Mouse (Mus musculus): ENCODE data around the gene Prss12. TPM values are rescaled to one million over a fixed set of nuclear protein-coding genes. Genes with fewer than 3 reads are reported as not detected.
A peak's percentile ranks its signal among the peaks of the same experiment; 100 is the strongest.

Gene Prss12
- total RNA-seq, 1 experiment = 1.3 TPM

DNA sequence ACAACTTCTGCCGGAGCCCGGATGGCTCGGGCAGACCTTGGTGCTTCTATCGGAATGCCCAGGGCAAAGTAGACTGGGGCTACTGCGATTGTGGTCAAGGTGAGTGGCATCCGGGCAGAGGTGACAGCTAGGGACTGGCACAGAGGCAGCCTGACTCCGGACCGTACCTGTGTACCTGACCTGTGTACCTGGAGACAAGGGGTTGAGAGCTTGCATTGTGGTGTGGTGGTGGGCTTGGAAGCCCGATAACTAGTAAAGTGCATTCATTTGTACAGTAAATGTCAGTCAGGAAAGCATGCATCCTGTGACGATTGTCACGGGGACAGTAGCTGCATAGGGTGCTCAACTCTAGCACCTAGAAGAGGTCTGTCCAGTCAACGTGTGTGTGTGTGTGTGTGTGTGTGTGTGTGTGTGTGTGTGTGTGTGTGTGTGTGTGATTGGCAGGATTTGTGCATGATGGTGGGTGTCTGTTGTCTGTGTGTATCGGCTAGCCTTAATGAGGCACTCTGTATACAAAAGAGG is 886 bp downstream of the Prss12 start:
- H3K4me3 ChIP-seq (ENCODE audit: insufficient read depth in 1 of 2, low read depth in 1 of 2, low read length in 2 of 2, poor library complexity in 1 of 2, severe bottlenecking in 1 of 2) = peak overlapping the region; percentile 60 to 72
- no peak overlapping the region for H3K9ac ChIP-seq (ENCODE audit: insufficient read depth, low read depth, low read length, poor library complexity, severe bottlenecking)
- no peaks in the 10 kb centered on the region for H3K36me3 ChIP-seq (ENCODE audit: control insufficient read depth, insufficient read depth, low read length, poor library complexity, severe bottlenecking)
- no peak for TF ChIP-seq ZC3H11A (IDR thresholded peaks at IDR 0.05; ENCODE audit: borderline replicate concordance, low read depth, low read length)
- no peak for TF ChIP-seq MAFK (IDR thresholded peaks at IDR 0.05; ENCODE audit: insufficient read depth, low read depth, low read length)
- TF ChIP-seq ZNF384 (IDR thresholded peaks at IDR 0.05; ENCODE audit: low read depth, low read length) = no peak
- no peak for TF ChIP-seq HCFC1 (IDR thresholded peaks at IDR 0.05; ENCODE audit: borderline replicate concordance, insufficient read depth, low read length)
- TF ChIP-seq CHD2 (IDR thresholded peaks at IDR 0.05; ENCODE audit: low read depth, low read length) = no peak
- no peaks in the 10 kb centered on the region for H3K9me3 ChIP-seq (ENCODE audit: control insufficient read depth, insufficient read depth, low read depth, low read length)
- H3K4me1 ChIP-seq (ENCODE audit: control insufficient read depth in 2 of 2, insufficient read depth in 2 of 2, low read length in 2 of 2, poor library complexity in 1 of 2) = peaks cover 0 to 2% of the 10 kb centered on the region in 2 experiments; a peak in 1 of 4 replicates
- in situ Hi-C loops (cut with MboI; ENCODE audit: low sequenced_read_pairs in 2 of 2, unreplicated experiment in 2 of 2) = no loop called here
- DNase-seq (ENCODE audit: low read depth, low spot score) = no peak
- H3K27ac ChIP-seq (ENCODE audit: insufficient read depth, low read depth, low read length, poor library complexity, severe bottlenecking) = no peak overlapping the region

DNA sequence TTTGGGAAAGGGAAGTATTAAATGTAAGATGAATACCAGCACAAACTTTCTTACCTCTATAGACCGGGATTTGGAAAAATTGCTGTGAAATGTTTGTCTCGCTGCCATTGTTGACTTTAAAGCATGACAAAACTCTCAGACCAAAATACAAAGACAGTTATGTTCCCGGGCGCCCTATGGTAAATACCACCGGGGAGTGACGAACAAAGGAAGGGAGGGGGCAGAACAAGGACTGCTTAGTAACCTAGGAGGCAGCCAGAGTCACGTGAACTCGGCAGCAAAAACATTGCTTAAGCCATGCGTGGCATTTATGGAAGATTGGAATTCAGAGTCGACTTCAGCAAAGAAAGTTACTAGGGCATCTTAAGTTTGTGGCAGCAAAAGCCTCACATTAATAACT is 1.4 kb downstream of the Prss12 start:
- in situ Hi-C loops (cut with MboI; ENCODE audit: low sequenced_read_pairs in 2 of 2, unreplicated experiment in 2 of 2) = no loop called here
- H3K4me1 ChIP-seq (ENCODE audit: control insufficient read depth in 2 of 2, insufficient read depth in 2 of 2, low read length in 2 of 2, poor library complexity in 1 of 2) = peaks cover 0 to 2% of the 10 kb centered on the region in 2 experiments; a peak in 1 of 4 replicates
- TF ChIP-seq HCFC1 (IDR thresholded peaks at IDR 0.05; ENCODE audit: borderline replicate concordance, insufficient read depth, low read length) = no peak
- no peak for TF ChIP-seq MAFK (IDR thresholded peaks at IDR 0.05; ENCODE audit: insufficient read depth, low read depth, low read length)
- no peak for TF ChIP-seq ZNF384 (IDR thresholded peaks at IDR 0.05; ENCODE audit: low read depth, low read length)
- no peak for TF ChIP-seq ZC3H11A (IDR thresholded peaks at IDR 0.05; ENCODE audit: borderline replicate concordance, low read depth, low read length)
- no peak for TF ChIP-seq CHD2 (IDR thresholded peaks at IDR 0.05; ENCODE audit: low read depth, low read length)
- H3K9me3 ChIP-seq (ENCODE audit: control insufficient read depth, insufficient read depth, low read depth, low read length) = no peaks in the 10 kb centered on the region
- no peak for DNase-seq (ENCODE audit: low read depth, low spot score)
- H3K27ac ChIP-seq (ENCODE audit: insufficient read depth, low read depth, low read length, poor library complexity, severe bottlenecking) = no peak overlapping the region
- no peaks in the 10 kb centered on the region for H3K36me3 ChIP-seq (ENCODE audit: control insufficient read depth, insufficient read depth, low read length, poor library complexity, severe bottlenecking)
- no peak overlapping the region for H3K9ac ChIP-seq (ENCODE audit: insufficient read depth, low read depth, low read length, poor library complexity, severe bottlenecking)
- no peak overlapping the region for H3K4me3 ChIP-seq (ENCODE audit: insufficient read depth in 1 of 2, low read depth in 1 of 2, low read length in 2 of 2, poor library complexity in 1 of 2, severe bottlenecking in 1 of 2)

DNA sequence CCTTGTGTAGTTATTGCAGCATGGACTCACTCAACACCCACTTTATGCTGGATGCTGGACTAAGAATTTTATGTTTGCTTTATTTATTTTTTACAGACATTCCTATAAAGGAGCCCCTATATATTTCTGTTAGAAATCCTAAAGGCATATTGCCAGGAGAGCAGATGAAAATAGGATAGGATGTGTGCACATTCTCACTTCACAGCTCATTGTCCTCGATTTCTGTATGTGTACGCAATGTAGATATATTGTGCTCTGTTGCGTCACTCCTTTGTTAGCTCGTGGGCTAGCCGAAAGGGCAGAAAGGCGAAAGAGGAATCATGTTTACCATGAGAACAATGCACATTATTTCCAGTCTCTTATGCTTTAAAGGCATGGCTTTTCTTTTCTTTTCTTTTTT is 3.4 kb downstream of the Prss12 start:
- H3K9me3 ChIP-seq (ENCODE audit: control insufficient read depth, insufficient read depth, low read depth, low read length) = no peaks in the 10 kb centered on the region
- no peak overlapping the region for H3K27ac ChIP-seq (ENCODE audit: insufficient read depth, low read depth, low read length, poor library complexity, severe bottlenecking)
- H3K36me3 ChIP-seq (ENCODE audit: control insufficient read depth, insufficient read depth, low read length, poor library complexity, severe bottlenecking) = no peaks in the 10 kb centered on the region
- no peak overlapping the region for H3K4me3 ChIP-seq (ENCODE audit: insufficient read depth in 1 of 2, low read depth in 1 of 2, low read length in 2 of 2, poor library complexity in 1 of 2, severe bottlenecking in 1 of 2)
- in situ Hi-C loops (cut with MboI; ENCODE audit: low sequenced_read_pairs in 2 of 2, unreplicated experiment in 2 of 2) = no loop called here
- no peak overlapping the region for H3K9ac ChIP-seq (ENCODE audit: insufficient read depth, low read depth, low read length, poor library complexity, severe bottlenecking)
- TF ChIP-seq ZC3H11A (IDR thresholded peaks at IDR 0.05; ENCODE audit: borderline replicate concordance, low read depth, low read length) (no peak), CHD2 (IDR thresholded peaks at IDR 0.05; ENCODE audit: low read depth, low read length) (no peak), MAFK (IDR thresholded peaks at IDR 0.05; ENCODE audit: insufficient read depth, low read depth, low read length) (no peak), ZNF384 (IDR thresholded peaks at IDR 0.05; ENCODE audit: low read depth, low read length) (no peak), HCFC1 (IDR thresholded peaks at IDR 0.05; ENCODE audit: borderline replicate concordance, insufficient read depth, low read length) (no peak)
- no peak for DNase-seq (ENCODE audit: low read depth, low spot score)
- peaks cover 0 to 2% of the 10 kb centered on the region in 2 experiments; a peak in 1 of 4 replicates for H3K4me1 ChIP-seq (ENCODE audit: control insufficient read depth in 2 of 2, insufficient read depth in 2 of 2, low read length in 2 of 2, poor library complexity in 1 of 2)

DNA sequence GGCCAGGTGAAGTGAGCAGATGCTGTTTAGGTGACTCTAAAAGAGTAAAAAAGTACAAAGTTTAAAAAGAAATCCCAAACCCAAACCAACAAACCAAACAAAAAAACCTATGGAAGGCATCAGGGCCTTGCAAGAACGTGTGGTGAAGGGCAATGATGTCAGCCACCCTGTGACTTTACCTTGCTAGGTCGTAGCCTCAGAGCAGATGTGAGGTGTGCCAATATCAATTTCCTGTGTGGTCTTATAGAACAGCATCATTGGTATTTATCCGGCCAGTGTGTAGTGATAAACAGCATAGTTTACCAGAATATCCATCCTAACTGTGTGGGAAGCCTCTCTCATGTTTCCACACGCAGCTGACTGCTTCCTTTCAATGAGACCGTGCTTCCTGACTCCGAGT is 6.2 kb downstream of the Prss12 start:
- H3K9ac ChIP-seq (ENCODE audit: insufficient read depth, low read depth, low read length, poor library complexity, severe bottlenecking) = no peak overlapping the region
- no peak overlapping the region for H3K27ac ChIP-seq (ENCODE audit: insufficient read depth, low read depth, low read length, poor library complexity, severe bottlenecking)
- TF ChIP-seq HCFC1 (IDR thresholded peaks at IDR 0.05; ENCODE audit: borderline replicate concordance, insufficient read depth, low read length) = no peak
- TF ChIP-seq ZC3H11A (IDR thresholded peaks at IDR 0.05; ENCODE audit: borderline replicate concordance, low read depth, low read length) = no peak
- TF ChIP-seq ZNF384 (IDR thresholded peaks at IDR 0.05; ENCODE audit: low read depth, low read length) = no peak
- TF ChIP-seq MAFK (IDR thresholded peaks at IDR 0.05; ENCODE audit: insufficient read depth, low read depth, low read length) = no peak
- TF ChIP-seq CHD2 (IDR thresholded peaks at IDR 0.05; ENCODE audit: low read depth, low read length) = no peak
- no peaks in the 10 kb centered on the region for H3K9me3 ChIP-seq (ENCODE audit: control insufficient read depth, insufficient read depth, low read depth, low read length)
- DNase-seq (ENCODE audit: low read depth, low spot score) = no peak
- H3K4me3 ChIP-seq (ENCODE audit: insufficient read depth in 1 of 2, low read depth in 1 of 2, low read length in 2 of 2, poor library complexity in 1 of 2, severe bottlenecking in 1 of 2) = no peak overlapping the region
- H3K36me3 ChIP-seq (ENCODE audit: control insufficient read depth, insufficient read depth, low read length, poor library complexity, severe bottlenecking) = no peaks in the 10 kb centered on the region
- in situ Hi-C loops (cut with MboI; ENCODE audit: low sequenced_read_pairs in 2 of 2, unreplicated experiment in 2 of 2) = no loop called here
- H3K4me1 ChIP-seq (ENCODE audit: control insufficient read depth in 2 of 2, insufficient read depth in 2 of 2, low read length in 2 of 2, poor library complexity in 1 of 2) = no peaks in the 10 kb centered on the region

Data from ES-E14 (cell line).